ENCODE assay signal across 9 mouse cellular contexts in genomic region chr1:58270807-58271569, GRCm38 (mm10). TPM values are rescaled to one million over a fixed set of nuclear protein-coding genes. Genes with fewer than 3 reads are reported as not detected.
DNase-seq lines count a peak whose midpoint lies in the region; ATAC-seq lines count a peak whose summit lies in the region.
"Had no signal": no experiment of that assay in that cellular context is flagged by ENCODE, and none has a peak within 500 bp of the region (broad histone marks: within the 10 kb centered on the region; RNA-seq: fewer than 3 reads in every experiment).

No protein-coding gene starts in this region.

- no peak overlapping the region for H3K27ac ChIP-seq in forebrain, embryonic 14.5 days (ENCODE audit: low read depth, low read length)
- no peak overlapping the region for H3K27ac ChIP-seq in forebrain, embryonic 11.5 days (ENCODE audit: low read depth, low read length)
- H3K27ac ChIP-seq in embryonic facial prominence, embryonic 14.5 days (replicated peaks; ENCODE audit: low read depth, low read length), result no peak overlapping the region
- no peak overlapping the region for H3K27ac ChIP-seq in kidney, embryonic 16.5 days (ENCODE audit: low read length)

- no peaks in the 10 kb centered on the region for H3K4me1 ChIP-seq in forebrain, embryonic 14.5 days (ENCODE audit: control insufficient read depth, insufficient read depth, low read length)
- H3K4me1 ChIP-seq in forebrain, embryonic 11.5 days (replicated peaks; ENCODE audit: control insufficient read depth, insufficient read depth, low read length), result no peaks in the 10 kb centered on the region
- H3K4me1 ChIP-seq in embryonic facial prominence, embryonic 14.5 days (ENCODE audit: control insufficient read depth, insufficient read depth, low read length), result no peaks in the 10 kb centered on the region
- H3K4me1 ChIP-seq in kidney, embryonic 16.5 days (ENCODE audit: insufficient read depth, low read length), result 0 out of 2 replicates have a peak, but pooled peaks cover 3% of the 10 kb centered on the region

- ATAC-seq in forebrain, embryonic 14.5 days, result peak; percentile 29; the same call in 1 of the 2 replicates
- no peak for ATAC-seq in forebrain, embryonic 11.5 days (replicated peaks; ENCODE audit: low FRiP score)
- ATAC-seq in embryonic facial prominence, embryonic 14.5 days (ENCODE audit: low read depth), result peak; percentile 44
- 0 out of 2 replicates have a peak, but pooled peaks have one; percentile 12 for ATAC-seq in kidney, embryonic 16.5 days (ENCODE audit: low FRiP score, low TSS enrichment)

- H3K9me3 ChIP-seq in forebrain, embryonic 14.5 days (replicated peaks; ENCODE audit: control insufficient read depth, low read length), result no peaks in the 10 kb centered on the region
- no peaks in the 10 kb centered on the region for H3K9me3 ChIP-seq in forebrain, embryonic 11.5 days (ENCODE audit: control insufficient read depth, low read length)
- no peaks in the 10 kb centered on the region for H3K9me3 ChIP-seq in embryonic facial prominence, embryonic 14.5 days (ENCODE audit: control insufficient read depth, low read length)
- no peaks in the 10 kb centered on the region for H3K9me3 ChIP-seq in kidney, embryonic 16.5 days (ENCODE audit: low read length)

- no peak overlapping the region for H3K4me2 ChIP-seq in forebrain, embryonic 14.5 days (ENCODE audit: low read length)
- H3K4me2 ChIP-seq in forebrain, embryonic 11.5 days (ENCODE audit: low read depth, low read length, severe bottlenecking), result no peak overlapping the region
- H3K4me2 ChIP-seq in embryonic facial prominence, embryonic 14.5 days (ENCODE audit: low read depth, low read length), result no peak overlapping the region
- no peak overlapping the region for H3K4me2 ChIP-seq in kidney, embryonic 16.5 days (replicated peaks; ENCODE audit: low read depth, low read length)

- H3K4me3 ChIP-seq in forebrain, embryonic 14.5 days (ENCODE audit: low read depth, low read length), result no peak overlapping the region
- H3K4me3 ChIP-seq in forebrain, embryonic 11.5 days (ENCODE audit: low read depth, low read length), result no peak overlapping the region
- no peak overlapping the region for H3K4me3 ChIP-seq in embryonic facial prominence, embryonic 14.5 days (ENCODE audit: low read depth, low read length)
- no peak overlapping the region for H3K4me3 ChIP-seq in kidney, embryonic 16.5 days (ENCODE audit: low read length)

- no peaks in the 10 kb centered on the region for H3K27me3 ChIP-seq in forebrain, embryonic 14.5 days (replicated peaks; ENCODE audit: control insufficient read depth, insufficient read depth, low read length)
- no peaks in the 10 kb centered on the region for H3K27me3 ChIP-seq in forebrain, embryonic 11.5 days (ENCODE audit: control insufficient read depth, insufficient read depth, low read length)
- no peaks in the 10 kb centered on the region for H3K27me3 ChIP-seq in embryonic facial prominence, embryonic 14.5 days (replicated peaks; ENCODE audit: control insufficient read depth, insufficient read depth, low read length)
- no peaks in the 10 kb centered on the region for H3K27me3 ChIP-seq in kidney, embryonic 16.5 days (ENCODE audit: insufficient read depth, low read length)

- H3K9ac ChIP-seq in forebrain, embryonic 14.5 days (ENCODE audit: low read length), result no peak overlapping the region
- H3K9ac ChIP-seq in forebrain, embryonic 11.5 days (ENCODE audit: low read length), result no peak overlapping the region
- no peak overlapping the region for H3K9ac ChIP-seq in embryonic facial prominence, embryonic 14.5 days (ENCODE audit: low read depth, low read length)
- H3K9ac ChIP-seq in kidney, embryonic 16.5 days (replicated peaks; ENCODE audit: low read length), result no peak overlapping the region

- WGBS in forebrain, embryonic 14.5 days, result 63% methylated on average over 6 of the region's 6 CpGs
- 60% methylated on average over 6 of the region's 6 CpGs for WGBS in forebrain, embryonic 11.5 days
- WGBS in embryonic facial prominence, embryonic 14.5 days, result 57% methylated on average over 6 of the region's 6 CpGs
- 52% methylated on average over 6 of the region's 6 CpGs for WGBS in kidney, embryonic 16.5 days

- H3K36me3 ChIP-seq in forebrain, embryonic 14.5 days (ENCODE audit: control insufficient read depth, insufficient read depth, low read length), result no peaks in the 10 kb centered on the region
- no peaks in the 10 kb centered on the region for H3K36me3 ChIP-seq in forebrain, embryonic 11.5 days (ENCODE audit: control insufficient read depth, insufficient read depth, low read length)
- H3K36me3 ChIP-seq in embryonic facial prominence, embryonic 14.5 days (ENCODE audit: control insufficient read depth, insufficient read depth, low read length), result no peaks in the 10 kb centered on the region
- no peaks in the 10 kb centered on the region for H3K36me3 ChIP-seq in kidney, embryonic 16.5 days (ENCODE audit: insufficient read depth, low read length)

- peak; percentile 88 for DNase-seq in forebrain, embryonic 14.5 days (ENCODE audit: low spot score)
- DNase-seq in forebrain, embryonic 11.5 days (ENCODE audit: low spot score), result no peak
- DNase-seq in 416B (ENCODE audit: low read depth), result peak; percentile 68
- DNase-seq in adrenal gland, postnatal 25 days, result peak; percentile 12
- DNase-seq in embryonic facial prominence, embryonic 14.5 days (ENCODE audit: low spot score), result peak; percentile 88
- DNase-seq in lung, postnatal 14 days, result peak; percentile 52
- peak; percentile 58 for DNase-seq in right cerebral cortex, postnatal 14 days

RNA-seq across cellular contexts. Expression of gene Aox2, which starts 7.1 kb away (rescaled TPM):
- not detected in 2 replicates for polyA plus RNA-seq in forebrain, embryonic 14.5 days (2014; fragmentation: Nextera tagmentation; extraction: Ambion mirVana)
- 0.05 TPM in 1 of 2 replicates, not detected in the other for polyA plus RNA-seq in forebrain, embryonic 11.5 days (2014; fragmentation: Nextera tagmentation; extraction: Ambion mirVana)
- 0.27 and 0.52 TPM in 2 replicates for total RNA-seq in adrenal gland, postnatal 25 days (2021)
- 1.2 and 1.4 TPM in 2 replicates for polyA plus RNA-seq in embryonic facial prominence, embryonic 14.5 days (2014; fragmentation: Nextera tagmentation; extraction: Ambion mirVana)
- 0.05 and 0.09 TPM in 2 replicates for polyA plus RNA-seq in kidney, embryonic 16.5 days (2015; fragmentation: Nextera tagmentation; extraction: Ambion mirVana)
- total RNA-seq: heart, postnatal 36 days had no signal
